Mouse (Mus musculus) kidney, adult 2 months (tissue): ENCODE results near the gene Hist2h4.

Source experiments
- CTCF ChIP-seq: fragments of 200-500 bp; conservative IDR thresholded peaks from 2 replicates; pipeline ENCODE4 v1.5.1; 2011; ENCODE audit warnings: low read depth, mild to moderate bottlenecking, control low read depth, low read length, moderate library complexity, mixed read lengths; ENCODE audit not compliant: insufficient read depth, insufficient read length
- POLR2A ChIP-seq: fragments of 200-500 bp; IDR thresholded peaks from one replicate; pipeline ENCODE4 v1.6.1; 2011; ENCODE audit warnings: low read depth, low read length, control low read depth

GRCm38 (mm10) chr3:96225421-96225820 is 37.7 kb downstream of the Hist2h4 start:
- TF ChIP-seq POLR2A, result no peak
- no peak for TF ChIP-seq CTCF
